Mouse (Mus musculus) heart, embryonic 15.5 days (tissue): ENCODE measurements around the gene Mfsd1. TPM values are rescaled to one million over a fixed set of nuclear protein-coding genes. Genes with fewer than 3 reads are reported as not detected.

Experiments
- ATAC-seq: fragments of 200-750 bp; cut with Nextera tagmentation; replicated peaks from 2 replicates; pipeline ENCODE4 v1.8.0; 2017; ENCODE audit warnings: low read depth, moderate TSS enrichment; ENCODE audit not compliant: insufficient number of reproducible peaks, insufficient read depth, low FRiP score
- H3K27ac ChIP-seq: fragments of 300-500 bp; sonication (generic); 2 replicates; pipeline ENCODE4 v1.5.1; 2015; ENCODE audit warnings: mild to moderate bottlenecking, inconsistent platforms
- H3K27me3 ChIP-seq: fragments of 300-500 bp; sonication (generic); 2 replicates; pipeline ENCODE4 v1.6.1; 2015; ENCODE audit warnings: inconsistent platforms
- H3K36me3 ChIP-seq: fragments of 300-500 bp; sonication (generic); 2 replicates; pipeline ENCODE4 v1.6.1; 2015; ENCODE audit warnings: mild to moderate bottlenecking, inconsistent platforms
- H3K4me1 ChIP-seq: fragments of 300-500 bp; sonication (generic); replicated peaks from 2 replicates; pipeline ENCODE4 v1.6.1; 2015; ENCODE audit warnings: inconsistent platforms
- H3K4me2 ChIP-seq: fragments of 300-500 bp; sonication (generic); 2 replicates; pipeline ENCODE4 v1.6.1; 2015; ENCODE audit warnings: inconsistent platforms, mild to moderate bottlenecking, moderate library complexity
- H3K4me3 ChIP-seq: fragments of 300-500 bp; sonication (generic); 2 replicates; pipeline ENCODE4 v1.5.1; 2015; ENCODE audit warnings: mild to moderate bottlenecking, inconsistent platforms
- H3K9ac ChIP-seq: fragments of 300-500 bp; sonication (generic); 2 replicates; pipeline ENCODE4 v1.6.1; 2015; ENCODE audit warnings: mild to moderate bottlenecking, inconsistent platforms
- H3K9me3 ChIP-seq: fragments of 300-500 bp; sonication (generic); replicated peaks from 2 replicates; pipeline ENCODE4 v1.6.1; 2016; ENCODE audit warnings: inconsistent platforms
- WGBS: fragments of 180-500 bp; shearing (Covaris S2); methylation state at CpG from one replicate; pipeline ENCODE4 v1.1.7; 2015; ENCODE audit warnings: mixed read lengths; 5-methylcytosine and 5-hydroxymethylcytosine counted together
- polyA plus RNA-seq: library from polyadenylated mRNA; unstranded; fragments of >200 nt; fragmentation: Nextera tagmentation; extraction: Ambion mirVana; gene quantifications from 2 replicates; pipeline ENCODE4 v1.2.1, GENCODE M21; 2015

Mfsd1 gene
- 33.1 and 37.7 TPM in 2 replicates for polyA plus RNA-seq

DNA sequence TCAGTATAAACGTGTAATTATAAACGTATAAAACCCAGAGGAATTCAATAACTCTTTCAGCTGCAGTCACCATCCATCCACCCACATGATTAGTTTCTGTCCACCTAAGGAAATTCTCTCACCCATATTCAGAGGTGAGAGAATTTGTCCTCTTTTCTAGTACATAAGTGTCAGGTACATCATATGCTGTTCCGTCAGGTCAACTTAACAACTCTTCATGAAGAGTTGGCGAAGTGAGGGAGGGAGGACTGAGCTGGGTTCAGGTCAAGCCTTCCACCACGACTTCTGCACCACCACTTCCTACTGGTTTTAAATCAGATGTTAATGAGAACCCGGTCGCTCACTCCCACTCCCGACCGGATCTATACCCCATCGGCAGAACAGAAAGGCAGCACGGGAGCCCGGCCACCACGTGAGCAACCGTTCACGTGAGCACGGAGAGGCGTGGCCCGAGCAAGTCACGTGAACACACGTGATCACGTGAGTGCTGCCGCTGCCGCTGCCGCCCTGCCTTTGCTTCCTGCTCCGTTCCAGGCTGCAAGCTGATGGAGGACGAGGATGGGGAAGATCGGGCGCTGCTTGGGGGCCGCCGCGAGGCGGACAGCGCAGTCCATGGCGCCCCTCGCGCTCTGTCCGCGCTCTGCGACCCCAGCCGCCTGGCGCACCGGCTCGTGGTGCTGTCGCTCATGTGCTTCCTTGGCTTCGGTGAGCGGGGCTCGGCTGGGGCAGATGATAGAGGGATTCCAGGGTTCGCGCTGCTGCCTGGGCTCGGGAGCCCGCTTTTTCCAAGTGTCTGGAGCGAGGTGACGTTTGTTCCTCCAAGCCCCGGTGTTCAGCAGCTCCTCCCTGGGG, at the start of gene Mfsd1:
Gene Mfsd1, plus strand, starts transcription at position 469 of the 852 bp plus-strand sequence.
- 4% methylated on average over 54 of the region's 54 CpGs for WGBS
- Histone ChIP-seq H3K9me3 (no peaks in the 10 kb centered on the region), H3K27ac (peak within 1 kb of the TSS; percentile 70), H3K4me3 (peak within 1 kb of the TSS; percentile 81), H3K9ac (peak within 1 kb of the TSS; percentile 71), H3K4me2 (peak within 1 kb of the TSS; percentile 87), H3K27me3 (no peaks in the 10 kb centered on the region; the same call in 1 of the 2 replicates), H3K36me3 (peaks cover 10% of the 10 kb centered on the region; the same call in 1 of the 2 replicates), H3K4me1 (peaks cover 4% of the 10 kb centered on the region; the same call in 1 of the 2 replicates)
- ATAC-seq, result peak; percentile 86

DNA sequence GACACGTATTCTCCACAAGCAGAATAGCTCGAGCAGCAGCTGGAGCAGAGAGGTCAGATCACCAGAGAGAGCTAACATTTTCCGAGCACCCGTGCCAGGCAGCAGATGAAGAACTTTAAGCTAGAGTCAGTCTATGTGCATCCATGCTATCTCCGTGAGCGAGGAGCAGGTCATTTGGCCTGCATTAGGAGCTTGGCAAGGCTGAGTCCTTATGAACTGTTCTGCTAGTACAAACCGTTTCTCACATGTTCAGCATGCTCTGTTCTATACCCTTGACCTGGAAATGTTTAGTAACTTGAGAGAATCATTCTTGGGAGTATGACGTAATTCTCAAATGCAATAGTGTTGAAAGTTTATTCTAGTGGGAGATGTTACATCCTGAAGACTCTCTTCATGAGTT, 38.9 kb upstream of the Mfsd1 start:
- H3K9me3 ChIP-seq, result no peaks in the 10 kb centered on the region
- no peak overlapping the region for H3K27ac ChIP-seq
- H3K4me2 ChIP-seq, result no peak overlapping the region
- no peak overlapping the region for H3K9ac ChIP-seq
- no peaks in the 10 kb centered on the region for H3K27me3 ChIP-seq
- 73% methylated on average over 8 of the region's 8 CpGs for WGBS
- no peak overlapping the region for H3K4me3 ChIP-seq
- H3K36me3 ChIP-seq, result no peaks in the 10 kb centered on the region
- no peaks in the 10 kb centered on the region for H3K4me1 ChIP-seq
- no peak for ATAC-seq

DNA sequence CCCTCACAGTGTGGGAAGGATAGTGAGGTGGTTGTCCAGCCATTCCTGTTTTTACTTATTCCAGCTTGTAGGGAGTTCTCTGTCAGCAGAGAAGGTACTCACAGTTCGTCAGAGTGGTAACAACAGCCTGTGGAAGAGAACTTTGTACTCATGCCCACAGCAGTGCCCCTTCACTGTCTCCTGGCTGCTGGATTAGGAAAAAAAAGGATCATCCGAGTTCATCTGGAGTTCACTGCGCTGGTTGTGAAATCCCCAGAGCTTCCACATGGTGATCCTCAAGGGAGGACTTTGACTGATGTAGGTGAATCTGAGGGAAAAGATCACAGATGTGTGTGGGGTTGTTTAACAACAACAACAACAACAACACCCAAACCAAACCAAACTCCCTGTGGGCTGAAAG, 31.3 kb upstream of the Mfsd1 start:
- Histone ChIP-seq H3K4me2 (no peak overlapping the region), H3K27me3 (no peaks in the 10 kb centered on the region), H3K27ac (no peak overlapping the region), H3K4me1 (no peaks in the 10 kb centered on the region), H3K9ac (no peak overlapping the region), H3K4me3 (no peak overlapping the region), H3K9me3 (no peaks in the 10 kb centered on the region), H3K36me3 (no peaks in the 10 kb centered on the region)
- WGBS, result 64% methylated on average over 3 of the region's 3 CpGs
- no peak for ATAC-seq

DNA sequence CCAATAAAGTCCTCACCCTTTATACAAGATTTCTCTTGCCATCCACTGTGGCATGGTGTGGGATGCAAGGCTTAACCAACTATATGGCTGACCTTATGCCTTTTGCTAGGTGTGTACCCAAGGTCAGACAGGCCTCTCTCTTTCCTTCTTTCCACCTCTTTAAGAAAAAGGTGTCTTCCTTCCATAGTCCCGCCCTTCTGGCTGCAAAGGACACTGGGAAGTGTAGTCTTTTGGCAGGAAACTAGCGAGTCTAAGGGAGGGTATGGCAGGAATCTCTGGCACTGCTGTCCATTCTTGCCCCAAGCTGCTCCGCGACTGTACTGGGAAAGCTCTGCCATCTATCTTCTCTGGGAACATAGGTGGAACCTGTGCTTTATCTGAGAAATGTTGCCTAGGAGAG, 29.3 kb upstream of the Mfsd1 start:
- H3K27ac ChIP-seq, result no peak overlapping the region
- no peak overlapping the region for H3K4me3 ChIP-seq
- H3K9me3 ChIP-seq, result no peaks in the 10 kb centered on the region
- no peak overlapping the region for H3K4me2 ChIP-seq
- no peaks in the 10 kb centered on the region for H3K4me1 ChIP-seq
- 34% methylated on average over 4 of the region's 4 CpGs for WGBS
- H3K9ac ChIP-seq, result no peak overlapping the region
- no peaks in the 10 kb centered on the region for H3K27me3 ChIP-seq
- ATAC-seq, result no peak
- H3K36me3 ChIP-seq, result no peaks in the 10 kb centered on the region

DNA sequence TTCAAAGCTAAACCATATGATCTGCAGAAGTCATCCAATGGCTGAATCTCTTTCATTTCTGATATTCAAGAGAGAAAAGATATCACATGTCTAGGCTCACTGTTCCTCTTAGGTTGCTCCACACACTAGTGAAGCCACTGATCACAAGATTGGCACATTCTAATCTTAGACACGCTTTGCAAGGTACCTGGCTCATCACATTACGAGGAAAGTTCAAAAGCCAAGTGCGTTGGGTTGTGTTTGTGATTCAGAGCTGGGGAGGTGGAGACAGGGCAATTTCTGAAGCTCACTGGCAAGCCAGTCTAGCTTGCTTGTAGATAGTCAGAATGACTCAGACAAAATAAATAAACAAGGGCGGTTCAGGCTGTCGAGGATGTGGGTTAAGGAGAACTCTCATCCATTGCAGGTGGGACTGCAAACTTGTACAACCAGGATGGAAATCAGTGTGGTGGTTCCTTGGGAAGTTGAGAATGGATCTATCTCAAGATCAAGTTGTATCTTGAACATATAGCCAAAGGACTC, 28.6 kb upstream of the Mfsd1 start:
- WGBS, result 70% methylated on average over 5 of the region's 5 CpGs
- Histone ChIP-seq H3K4me1 (no peaks in the 10 kb centered on the region), H3K9ac (no peak overlapping the region), H3K4me2 (no peak overlapping the region), H3K27ac (no peak overlapping the region), H3K27me3 (no peaks in the 10 kb centered on the region), H3K36me3 (no peaks in the 10 kb centered on the region), H3K9me3 (no peaks in the 10 kb centered on the region), H3K4me3 (no peak overlapping the region)
- no peak for ATAC-seq

DNA sequence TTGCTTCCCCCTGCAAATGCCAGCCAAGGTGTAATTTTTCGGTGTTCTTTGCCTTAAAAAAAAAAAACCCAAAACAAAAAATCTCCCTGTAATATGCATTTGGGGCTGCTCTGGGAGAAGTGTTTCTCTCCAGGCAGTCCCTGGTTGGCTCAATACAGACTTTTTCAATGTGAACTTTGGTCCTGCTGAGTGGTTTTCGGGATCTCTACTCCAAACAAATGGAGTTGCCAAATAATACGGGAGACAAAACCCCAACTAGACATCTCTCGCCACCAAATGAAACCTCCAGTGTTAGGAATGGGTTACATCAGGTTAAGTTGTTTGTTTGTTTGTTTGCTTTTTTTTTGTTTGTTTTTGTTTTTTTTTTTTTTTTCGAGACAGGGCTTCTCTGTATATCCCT, 27.3 kb upstream of the Mfsd1 start:
- Histone ChIP-seq H3K36me3 (no peaks in the 10 kb centered on the region), H3K4me2 (no peak overlapping the region), H3K9me3 (no peaks in the 10 kb centered on the region), H3K4me1 (no peaks in the 10 kb centered on the region), H3K27me3 (no peaks in the 10 kb centered on the region), H3K4me3 (no peak overlapping the region), H3K9ac (no peak overlapping the region), H3K27ac (no peak overlapping the region)
- ATAC-seq, result no peak
- 81% methylated on average over 5 of the region's 5 CpGs for WGBS

DNA sequence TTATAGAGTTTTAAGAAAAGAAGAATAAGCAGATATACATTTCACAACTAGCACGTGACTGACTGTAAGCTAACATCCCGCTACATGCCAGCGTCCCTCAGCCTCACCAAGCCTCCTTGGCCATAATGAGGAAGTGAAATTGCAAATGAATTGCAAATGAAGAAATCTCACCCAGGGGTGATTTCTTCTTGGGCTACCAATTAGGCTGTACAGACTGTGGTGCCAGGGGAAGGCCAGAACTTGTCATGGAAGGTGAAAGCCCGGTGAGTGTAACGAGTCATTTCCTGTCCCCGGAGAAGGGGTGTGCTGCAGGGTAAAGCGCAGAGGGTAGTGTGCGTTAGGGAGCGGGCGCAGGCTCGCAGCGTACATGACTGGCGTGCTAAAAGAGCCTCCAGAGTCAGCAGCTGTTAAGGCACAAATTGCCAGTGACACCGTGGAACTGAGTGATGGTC, 25.3 kb upstream of the Mfsd1 start:
- Histone ChIP-seq H3K27ac (no peak overlapping the region), H3K9ac (no peak overlapping the region), H3K36me3 (no peaks in the 10 kb centered on the region), H3K27me3 (no peaks in the 10 kb centered on the region), H3K4me2 (peak overlapping the region; percentile 30), H3K9me3 (no peaks in the 10 kb centered on the region), H3K4me3 (no peak overlapping the region), H3K4me1 (no peaks in the 10 kb centered on the region)
- 47% methylated on average over 14 of the region's 14 CpGs for WGBS
- ATAC-seq, result no peak

DNA sequence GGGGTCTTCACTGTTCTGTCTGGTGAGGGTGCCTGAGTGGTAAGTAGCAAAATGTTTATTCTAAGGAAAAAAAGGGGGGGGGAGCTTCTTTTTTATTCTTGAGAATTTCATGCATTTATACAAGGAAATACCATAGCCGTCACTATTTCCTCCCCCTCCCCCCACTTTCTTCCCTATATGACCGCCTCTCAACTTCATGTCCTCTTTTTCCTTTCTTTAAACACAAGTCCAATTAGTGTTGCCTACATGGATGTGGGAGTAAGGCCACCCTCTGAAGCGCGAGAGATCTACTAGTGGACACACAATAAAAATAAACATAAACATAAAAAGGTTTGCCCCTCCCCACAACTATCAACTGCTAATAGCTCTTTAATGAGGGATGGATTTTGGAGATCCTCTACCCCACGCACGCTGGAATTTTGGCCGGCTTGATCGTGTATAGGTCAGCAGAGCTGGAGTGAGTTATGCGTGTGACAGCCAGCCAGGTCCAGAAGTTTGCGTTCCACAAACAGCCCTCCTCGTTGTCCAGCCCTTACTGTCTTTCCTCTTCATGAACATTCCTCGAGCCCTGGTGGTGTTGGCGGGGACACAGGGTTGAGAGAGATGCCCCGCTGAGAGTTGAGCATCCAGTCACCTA, 24.7 kb upstream of the Mfsd1 start:
- no peak for ATAC-seq
- Histone ChIP-seq H3K36me3 (no peaks in the 10 kb centered on the region), H3K27ac (no peak overlapping the region), H3K27me3 (no peaks in the 10 kb centered on the region), H3K9ac (no peak overlapping the region), H3K4me3 (no peak overlapping the region), H3K4me1 (no peaks in the 10 kb centered on the region), H3K9me3 (no peaks in the 10 kb centered on the region), H3K4me2 (peak overlapping the region; percentile 30; the same call in 1 of the 2 replicates)
- 80% methylated on average over 14 of the region's 14 CpGs for WGBS

DNA sequence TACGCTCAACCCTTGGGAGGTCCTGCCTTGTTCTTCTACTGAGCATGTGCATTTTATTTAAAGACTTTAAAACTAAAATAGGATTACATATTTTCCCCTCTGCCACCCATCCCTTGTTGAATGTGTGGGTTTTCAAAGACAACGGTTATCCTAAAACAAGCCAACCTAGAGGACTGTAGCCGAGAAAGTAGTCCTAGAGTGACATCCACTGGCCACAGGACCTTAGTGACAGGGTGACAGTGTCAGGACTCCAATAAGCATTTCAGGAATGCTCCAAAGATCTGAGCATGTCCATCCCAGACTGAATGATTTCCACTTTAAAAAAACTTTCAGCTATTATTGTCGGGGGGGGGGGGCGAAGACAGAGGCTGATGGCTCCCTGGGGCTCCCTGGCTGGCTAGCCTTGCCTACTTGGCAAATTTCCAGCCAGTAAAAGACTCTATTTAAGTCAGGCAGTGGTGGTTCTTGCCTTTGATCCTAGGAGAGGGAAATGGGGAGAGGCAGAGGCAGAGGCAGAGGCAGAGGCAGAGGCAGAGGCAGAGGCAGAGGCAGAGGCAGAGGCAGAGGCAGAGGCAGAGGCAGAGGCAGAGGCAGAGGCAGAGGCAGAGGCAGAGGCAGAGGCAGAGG, 17.7 kb upstream of the Mfsd1 start:
- Histone ChIP-seq H3K27me3 (no peaks in the 10 kb centered on the region), H3K9me3 (no peaks in the 10 kb centered on the region), H3K36me3 (no peaks in the 10 kb centered on the region), H3K4me3 (no peak overlapping the region), H3K4me2 (no peak overlapping the region), H3K9ac (no peak overlapping the region), H3K4me1 (no peaks in the 10 kb centered on the region), H3K27ac (no peak overlapping the region)
- 47% methylated on average over 5 of the region's 5 CpGs for WGBS
- ATAC-seq, result no peak

DNA sequence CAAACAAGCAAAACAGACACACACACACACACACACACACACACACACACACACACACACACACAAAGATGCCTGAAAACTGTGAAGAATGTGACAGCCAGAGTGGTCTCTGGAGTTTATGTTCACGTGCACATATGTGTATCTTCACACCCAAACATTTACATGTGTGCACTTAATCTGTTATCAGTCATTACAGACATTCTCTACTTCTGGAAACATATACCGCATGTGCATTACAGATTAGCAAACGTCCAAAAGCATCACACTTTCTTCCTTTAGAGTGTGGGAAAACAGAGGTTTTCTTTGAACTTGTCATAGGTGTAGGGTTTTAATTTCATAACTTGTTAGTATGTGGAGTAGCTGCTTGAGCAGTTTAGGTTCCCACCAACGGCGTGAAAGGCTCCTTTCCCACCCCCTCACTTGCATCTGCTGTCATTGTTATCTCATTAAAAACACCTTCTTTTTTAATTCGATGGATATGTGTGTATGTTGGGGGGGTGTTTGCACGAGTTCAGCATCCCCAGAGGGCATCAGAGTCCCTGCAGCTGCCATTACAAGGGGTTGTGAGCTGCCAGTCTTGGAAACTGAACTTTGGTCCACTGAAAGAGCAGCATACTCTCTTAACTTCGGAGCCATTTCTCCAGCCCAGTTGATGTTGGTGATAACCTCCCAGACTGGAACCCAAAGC, 16.9 kb upstream of the Mfsd1 start:
- H3K9ac ChIP-seq, result no peak overlapping the region

More for the DNA sequence above, 16.9 kb upstream of the Mfsd1 start:
- Histone ChIP-seq H3K4me3 (no peak overlapping the region), H3K36me3 (no peaks in the 10 kb centered on the region), H3K4me1 (no peaks in the 10 kb centered on the region), H3K27me3 (0 out of 2 replicates have a peak, but pooled peaks cover 2% of the 10 kb centered on the region), H3K27ac (no peak overlapping the region), H3K9me3 (no peaks in the 10 kb centered on the region), H3K4me2 (no peak overlapping the region)
- WGBS, result 58% methylated on average over 8 of the region's 8 CpGs
- no peak for ATAC-seq
